Mouse (Mus musculus) spleen, adult 2 months (tissue): ENCODE results near the gene Hs2st1. TPM values are rescaled to one million over a fixed set of nuclear protein-coding genes. Genes with fewer than 3 reads are reported as not detected.

Experiments used
- DNase-seq, 2 experiments: peaks; one replicate each; pipeline versions ENCODE4 v3.0.0 to v3.0.0-alpha.2; 2012 to 2021; ENCODE audit warnings: low spot score in 2 of 2, low read depth in 1 of 2
- H3K27ac ChIP-seq: fragments of 200-500 bp; 2 replicates; pipeline ENCODE4 v1.5.1; 2012; ENCODE audit warnings: low read length, inconsistent platforms; ENCODE audit not compliant: insufficient read depth
- H3K27me3 ChIP-seq: fragments of 200-500 bp; 2 replicates; pipeline ENCODE4 v1.6.1; 2012; ENCODE audit warnings: mild to moderate bottlenecking, moderate library complexity, low read length, inconsistent platforms; ENCODE audit not compliant: control insufficient read depth, insufficient read depth
- H3K36me3 ChIP-seq: fragments of 200-500 bp; 2 replicates; pipeline ENCODE4 v1.6.1; 2012; ENCODE audit warnings: mild to moderate bottlenecking, low read length, inconsistent platforms; ENCODE audit not compliant: control insufficient read depth, insufficient read depth
- H3K4me1 ChIP-seq: fragments of 200-500 bp; 2 replicates; pipeline ENCODE4 v1.6.1; 2011; ENCODE audit warnings: inconsistent platforms; ENCODE audit not compliant: control insufficient read depth, insufficient read depth, insufficient read length
- H3K4me3 ChIP-seq: fragments of 200-500 bp; 2 replicates; pipeline ENCODE4 v1.5.1; 2011; ENCODE audit warnings: mild to moderate bottlenecking, inconsistent platforms; ENCODE audit not compliant: insufficient read depth, insufficient read length; ENCODE audit errors: extremely low read depth
- CTCF ChIP-seq: fragments of 200-500 bp; IDR thresholded peaks from 2 replicates; pipeline ENCODE4 v1.5.1; 2011; ENCODE audit warnings: mild to moderate bottlenecking, inconsistent platforms; ENCODE audit not compliant: insufficient read depth, insufficient read length, insufficient replicate concordance; ENCODE audit errors: extremely low read depth
- POLR2A ChIP-seq: fragments of 200-500 bp; IDR thresholded peaks from 2 replicates; pipeline ENCODE4 v1.6.1; 2011; ENCODE audit warnings: low read depth, low read length, inconsistent platforms
- WGBS: fragments of 180-500 bp; shearing (Covaris S2); methylation state at CpG from one replicate; pipeline ENCODE4 v1.1.7; 2018; 5-methylcytosine and 5-hydroxymethylcytosine counted together
- polyA plus RNA-seq: library from polyadenylated mRNA; depleted of rRNA; stranded (reverse); fragments of >200 nt; gene quantifications from 2 replicates; pipeline ENCODE4 v1.2.3, GENCODE M21; 2012

The Hs2st1 gene
- polyA plus RNA-seq, 1 experiment: 1.5 TPM

GRCm38 (mm10) chr3:144401292-144401691, 168.7 kb downstream of the Hs2st1 start:
- Histone ChIP-seq H3K27me3 (no peaks in the 10 kb centered on the region), H3K36me3 (no peaks in the 10 kb centered on the region), H3K4me3 (no peak overlapping the region), H3K4me1 (peaks cover 3% of the 10 kb centered on the region; the same call in 1 of the 2 replicates), H3K27ac (peak overlapping the region; percentile 78)
- no peak for DNase-seq
- TF ChIP-seq CTCF: no peak
- 40% methylated on average over 5 of the region's 5 CpGs for WGBS

GRCm38 (mm10) chr3:144400870-144401269, 169.1 kb downstream of the Hs2st1 start:
- no peak overlapping the region for H3K4me3 ChIP-seq
- no peaks in the 10 kb centered on the region for H3K36me3 ChIP-seq
- H3K27me3 ChIP-seq: no peaks in the 10 kb centered on the region
- peaks cover 3% of the 10 kb centered on the region; the same call in 1 of the 2 replicates for H3K4me1 ChIP-seq
- WGBS: 74% methylated on average over 7 of the region's 7 CpGs
- DNase-seq: no peak
- peak overlapping the region; percentile 78 for H3K27ac ChIP-seq
- no peak for TF ChIP-seq CTCF
- no peak for TF ChIP-seq POLR2A

- no peak for DNase-seq
- WGBS: 79% methylated on average over 8 of the region's 8 CpGs
- no peak overlapping the region; the same call in 1 of the 2 replicates for H3K27ac ChIP-seq
- peaks cover 3% of the 10 kb centered on the region; the same call in 1 of the 2 replicates for H3K4me1 ChIP-seq
- H3K36me3 ChIP-seq: no peaks in the 10 kb centered on the region
- no peaks in the 10 kb centered on the region for H3K27me3 ChIP-seq
- TF ChIP-seq POLR2A (no peak), CTCF (no peak)
- H3K4me3 ChIP-seq: no peak overlapping the region
Observed at GRCm38 (mm10) chr3:144400374-144400773, 169.6 kb downstream of the Hs2st1 start.

GRCm38 (mm10) chr3:144399358-144400096, 170.5 kb downstream of the Hs2st1 start:
- peak in 1 of 2 experiments; percentile 66 for DNase-seq
- WGBS: 54% methylated on average over 21 of the region's 21 CpGs
- no peaks in the 10 kb centered on the region for H3K36me3 ChIP-seq
- peaks cover 3% of the 10 kb centered on the region; the same call in 1 of the 2 replicates for H3K4me1 ChIP-seq
- no peaks in the 10 kb centered on the region for H3K27me3 ChIP-seq
- no peak for TF ChIP-seq POLR2A
- peak; percentile 66; the same call in 1 of the 2 replicates for TF ChIP-seq CTCF
- H3K4me3 ChIP-seq: no peak overlapping the region
- H3K27ac ChIP-seq: no peak overlapping the region

GRCm38 (mm10) chr3:144398166-144398565, 171.8 kb downstream of the Hs2st1 start:
- WGBS: 86% methylated on average over 7 of the region's 7 CpGs

GRCm38 (mm10) chr3:144396478-144396877, 173.5 kb downstream of the Hs2st1 start:
- TF ChIP-seq CTCF: no peak
- no peak for TF ChIP-seq POLR2A
- Histone ChIP-seq H3K4me1 (peaks cover 3% of the 10 kb centered on the region; the same call in 1 of the 2 replicates), H3K27ac (no peak overlapping the region), H3K27me3 (no peaks in the 10 kb centered on the region), H3K36me3 (no peaks in the 10 kb centered on the region), H3K4me3 (no peak overlapping the region)
- DNase-seq: no peak
- WGBS: 87% methylated on average over 17 of the region's 17 CpGs

More at GRCm38 (mm10) chr3:144398166-144398565, 171.8 kb downstream of the Hs2st1 start:
- Histone ChIP-seq H3K4me1 (peaks cover 3% of the 10 kb centered on the region; the same call in 1 of the 2 replicates), H3K27me3 (no peaks in the 10 kb centered on the region), H3K36me3 (no peaks in the 10 kb centered on the region), H3K4me3 (no peak overlapping the region), H3K27ac (no peak overlapping the region)
- no peak for DNase-seq
- TF ChIP-seq CTCF: peak; percentile 5; the same call in 1 of the 2 replicates
- no peak for TF ChIP-seq POLR2A

GRCm38 (mm10) chr3:144394454-144394943, 175.5 kb downstream of the Hs2st1 start:
- no peak for DNase-seq
- Histone ChIP-seq H3K4me1 (no peaks in the 10 kb centered on the region), H3K27ac (no peak overlapping the region), H3K27me3 (no peaks in the 10 kb centered on the region), H3K4me3 (no peak overlapping the region), H3K36me3 (no peaks in the 10 kb centered on the region)
- no peak for TF ChIP-seq POLR2A
- TF ChIP-seq CTCF: no peak
- 79% methylated on average over 7 of the region's 7 CpGs for WGBS
